Mouse (Mus musculus) liver, embryonic 14.5 days (tissue): ENCODE measurements around the gene Cd47. TPM values are rescaled to one million over a fixed set of nuclear protein-coding genes. Genes with fewer than 3 reads are reported as not detected.

Experiments
- ATAC-seq: fragments of 200-750 bp; cut with Nextera tagmentation; 2 replicates; pipeline ENCODE4 v1.8.0; 2017; ENCODE audit warnings: moderate number of reproducible peaks, mild to moderate bottlenecking, moderate library complexity; ENCODE audit not compliant: insufficient read depth
- DNase-seq, 3 experiments: peaks; one replicate each; pipeline ENCODE4 v3.0.0-alpha.2; 2012 to 2013; ENCODE audit warnings: low read depth in 3 of 3, low spot score in 3 of 3
- H3K27ac ChIP-seq: fragments of 300-500 bp; sonication (generic); 2 replicates; pipeline ENCODE4 v1.5.1; 2014; ENCODE audit warnings: moderate library complexity, mild to moderate bottlenecking, control low read depth, inconsistent platforms
- H3K27me3 ChIP-seq: fragments of 300-500 bp; sonication (generic); 2 replicates; pipeline ENCODE4 v1.6.1; 2014; ENCODE audit warnings: mild to moderate bottlenecking, low read length, moderate library complexity; ENCODE audit not compliant: control insufficient read depth, insufficient read depth
- H3K36me3 ChIP-seq: fragments of 300-500 bp; sonication (generic); replicated peaks from 2 replicates; pipeline ENCODE4 v1.6.1; 2014; ENCODE audit warnings: low read depth; ENCODE audit not compliant: control insufficient read depth, insufficient read depth
- H3K4me1 ChIP-seq, 2 experiments: fragments of 200-500 bp in 1 of 2; fragments of 300-500 bp in 1 of 2; sonication (generic) in 1 of 2; replicated peaks; 2 replicates each; pipeline ENCODE4 v1.6.1; 2012 to 2014; ENCODE audit warnings: antibody characterized with exemption in 1 of 2, inconsistent platforms in 1 of 2, low read length in 1 of 2; ENCODE audit not compliant: control insufficient read depth in 2 of 2, insufficient read depth in 2 of 2
- H3K4me2 ChIP-seq: fragments of 300-500 bp; sonication (generic); 2 replicates; pipeline ENCODE4 v1.6.1; 2014; ENCODE audit warnings: low read depth, mild to moderate bottlenecking, control low read depth, moderate library complexity
- H3K4me3 ChIP-seq, 2 experiments: fragments of 200-500 bp in 1 of 2; fragments of 300-500 bp in 1 of 2; sonication (generic) in 1 of 2; 2 replicates each; pipeline ENCODE4 v1.5.1; 2012 to 2014; ENCODE audit warnings: low read depth in 2 of 2, low read length in 2 of 2, mild to moderate bottlenecking in 2 of 2, control low read depth in 1 of 2, inconsistent platforms in 1 of 2, moderate library complexity in 1 of 2; ENCODE audit not compliant: insufficient read depth in 1 of 2
- H3K9ac ChIP-seq: fragments of 300-500 bp; sonication (generic); replicated peaks from 2 replicates; pipeline ENCODE4 v1.6.1; 2014; ENCODE audit warnings: mild to moderate bottlenecking, control low read depth, moderate library complexity
- H3K9me3 ChIP-seq: fragments of 300-500 bp; sonication (generic); 2 replicates; pipeline ENCODE4 v1.6.1; 2016; ENCODE audit warnings: low read length, mixed read lengths; ENCODE audit not compliant: control insufficient read depth
- CTCF ChIP-seq: IDR thresholded peaks from 2 replicates; pipeline ENCODE4 v1.5.1; 2016; ENCODE audit warnings: antibody characterized with exemption, low read depth, control low read depth
- EP300 ChIP-seq: IDR thresholded peaks from 2 replicates; pipeline ENCODE4 v1.6.1; 2016; ENCODE audit warnings: antibody characterized with exemption, low read depth
- WGBS: fragments of 180-500 bp; shearing (Covaris S2); extraction: QIAGEN DNeasy Blood & Tissue Kit; methylation state at CpG from one replicate; pipeline ENCODE4 v1.1.7; 2014; ENCODE audit not compliant: insufficient replicate concordance; 5-methylcytosine and 5-hydroxymethylcytosine counted together
- polyA plus RNA-seq, 2 experiments: library from polyadenylated mRNA; depleted of rRNA in 1 of 2; stranded (reverse) in 1 of 2; unstranded in 1 of 2; fragments of >200 nt; fragmentation: Nextera tagmentation in 1 of 2; extraction: Ambion mirVana in 1 of 2; gene quantifications; 2 replicates each; pipeline versions ENCODE4 v1.2.1 to v1.2.3; 2012 to 2014

Cd47 gene
- polyA plus RNA-seq, 2 experiments, result 82.5 to 331 TPM

- TF ChIP-seq CTCF (no peak), EP300 (no peak)
- peak overlapping the region in 1 of 2 experiments; percentile 26; a peak in 1 of 4 replicates for H3K4me3 ChIP-seq
- no peak for DNase-seq
- no peaks in the 10 kb centered on the region for H3K9me3 ChIP-seq
- H3K9ac ChIP-seq, result peak overlapping the region; percentile 55
- 52% methylated on average over 6 of the region's 6 CpGs for WGBS
- no peaks in the 10 kb centered on the region for H3K36me3 ChIP-seq
- H3K4me1 ChIP-seq, result peaks cover 62 to 67% of the 10 kb centered on the region in 2 experiments
- H3K27ac ChIP-seq, result peak overlapping the region; percentile 100
- H3K27me3 ChIP-seq, result no peaks in the 10 kb centered on the region
- no peak for ATAC-seq
- peak overlapping the region; percentile 88 for H3K4me2 ChIP-seq
Measured at GRCm38 (mm10) chr16:49838923-49839322, 38.6 kb downstream of the Cd47 start.

- Histone ChIP-seq H3K27me3 (no peaks in the 10 kb centered on the region), H3K27ac (peak overlapping the region; percentile 100), H3K4me3 (peak overlapping the region; percentile 51 to 62), H3K4me2 (peak overlapping the region; percentile 88), H3K4me1 (peaks cover 64 to 70% of the 10 kb centered on the region in 2 experiments), H3K36me3 (no peaks in the 10 kb centered on the region), H3K9me3 (no peaks in the 10 kb centered on the region), H3K9ac (peak overlapping the region; percentile 86)
- TF ChIP-seq CTCF (peak; percentile 33; the same call in 1 of the 2 replicates), EP300 (peak; percentile 99)
- ATAC-seq (peak; percentile 99), DNase-seq (peak; percentile 95 to 97 (median 96))
- 6% methylated on average over 15 of the region's 15 CpGs for WGBS
Measured at GRCm38 (mm10) chr16:49839681-49840535, 39.6 kb downstream of the Cd47 start.

- Histone ChIP-seq H3K27me3 (no peaks in the 10 kb centered on the region), H3K4me2 (peak overlapping the region; percentile 18; the same call in 1 of the 2 replicates), H3K27ac (peak overlapping the region; percentile 25; the same call in 1 of the 2 replicates), H3K4me1 (peaks cover 62 to 72% of the 10 kb centered on the region in 2 experiments), H3K36me3 (no peaks in the 10 kb centered on the region), H3K9me3 (no peaks in the 10 kb centered on the region), H3K9ac (no peak overlapping the region), H3K4me3 (no peak overlapping the region)
- DNase-seq (no peak), ATAC-seq (no peak)
- WGBS, result 40% methylated on average over 1 of the region's 1 CpGs
- TF ChIP-seq EP300 (no peak), CTCF (no peak)
Measured at GRCm38 (mm10) chr16:49843723-49844122, 43.4 kb downstream of the Cd47 start.

GRCm38 (mm10) chr16:49847224-49848003 lies 47.1 kb downstream of the Cd47 start:
- no peak for DNase-seq
- ATAC-seq, result no peak
- Histone ChIP-seq H3K9me3 (no peaks in the 10 kb centered on the region), H3K4me1 (peaks cover 44 to 46% of the 10 kb centered on the region in 2 experiments), H3K4me3 (no peak overlapping the region), H3K27me3 (no peaks in the 10 kb centered on the region), H3K4me2 (no peak overlapping the region), H3K36me3 (no peaks in the 10 kb centered on the region), H3K9ac (0 out of 2 replicates have a peak overlapping the region, but pooled peaks have one; percentile 34), H3K27ac (peak overlapping the region; percentile 37)
- WGBS, result 41% methylated on average over 5 of the region's 5 CpGs
- TF ChIP-seq CTCF (no peak), EP300 (no peak)

GRCm38 (mm10) chr16:49848651-49849050 lies 48.3 kb downstream of the Cd47 start:
- no peak for TF ChIP-seq CTCF
- no peak for TF ChIP-seq EP300
- no peak overlapping the region for H3K4me2 ChIP-seq
- H3K9me3 ChIP-seq, result no peaks in the 10 kb centered on the region
- H3K4me3 ChIP-seq, result no peak overlapping the region
- H3K4me1 ChIP-seq, result peaks cover 45 to 46% of the 10 kb centered on the region in 2 experiments
- ATAC-seq, result no peak
- H3K27me3 ChIP-seq, result no peaks in the 10 kb centered on the region
- H3K27ac ChIP-seq, result no peak overlapping the region
- no peaks in the 10 kb centered on the region for H3K36me3 ChIP-seq
- no peak overlapping the region; the same call in 1 of the 2 replicates for H3K9ac ChIP-seq
- WGBS, result 29% methylated on average over 1 of the region's 1 CpGs
- no peak for DNase-seq
